Mouse (Mus musculus): ENCODE data around the gene Cdc14b. TPM values are rescaled to one million over a fixed set of nuclear protein-coding genes. Genes with fewer than 3 reads are reported as not detected.
A peak's percentile ranks its signal among the peaks of the same experiment; 100 is the strongest.
"Not testable (repeated sequence)": the region's sequence is repeated elsewhere in the genome, so short reads cannot be mapped to it uniquely, and the experiment has no call there.

The Cdc14b gene
- polyA plus RNA-seq, 1 experiment from 2014 or later = 12.7 TPM

- 56% methylated on average over 4 of the region's 4 CpGs for WGBS
Observed at GRCm38 (mm10) chr13:64268384-64268783, 6.7 kb downstream of the Cdc14b start.

GRCm38 (mm10) chr13:64267151-64267550 is 7.9 kb downstream of the Cdc14b start:
- H3K9ac ChIP-seq = no peak overlapping the region
- no peaks in the 10 kb centered on the region for H3K4me1 ChIP-seq
- H3K4me3 ChIP-seq = no peak overlapping the region
- H3K27me3 ChIP-seq = no peaks in the 10 kb centered on the region
- H3K27ac ChIP-seq = no peak overlapping the region
- ATAC-seq (ENCODE audit: insufficient number of reproducible peaks, low FRiP score, low TSS enrichment, low read depth) = no peak
- H3K4me2 ChIP-seq = no peak overlapping the region
- no peaks in the 10 kb centered on the region for H3K36me3 ChIP-seq
- no peaks in the 10 kb centered on the region for H3K9me3 ChIP-seq
- 23% methylated on average over 9 of the region's 9 CpGs for WGBS

More at GRCm38 (mm10) chr13:64268384-64268783, 6.7 kb downstream of the Cdc14b start:
- Histone ChIP-seq H3K4me1 (no peaks in the 10 kb centered on the region), H3K4me3 (no peak overlapping the region), H3K27me3 (no peaks in the 10 kb centered on the region), H3K4me2 (no peak overlapping the region), H3K36me3 (no peaks in the 10 kb centered on the region), H3K9me3 (no peaks in the 10 kb centered on the region), H3K27ac (no peak overlapping the region), H3K9ac (no peak overlapping the region)
- no peak for ATAC-seq (ENCODE audit: insufficient number of reproducible peaks, low FRiP score, low TSS enrichment, low read depth)

DNA sequence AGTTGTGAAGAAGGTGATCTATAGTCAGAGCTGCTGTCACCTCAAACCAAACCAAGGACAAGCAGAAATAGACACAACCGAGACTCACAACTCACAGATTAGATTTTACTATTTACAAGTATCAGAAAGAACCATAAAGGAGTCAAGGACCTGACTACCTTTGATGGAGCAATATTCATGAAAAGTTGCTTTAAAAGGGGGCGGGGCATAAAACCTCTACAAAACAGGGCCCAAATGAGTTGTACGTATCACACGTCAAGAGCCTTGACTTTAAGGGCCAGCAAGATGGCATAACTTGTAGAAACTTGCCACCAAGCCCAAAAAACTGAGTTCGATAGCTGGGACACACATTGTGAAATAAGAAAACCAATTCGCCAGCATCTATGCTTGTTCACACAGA is 10.5 kb downstream of the Cdc14b start:
- Histone ChIP-seq H3K27ac (no peak overlapping the region), H3K36me3 (no peaks in the 10 kb centered on the region), H3K4me3 (no peak overlapping the region), H3K27me3 (no peaks in the 10 kb centered on the region), H3K9ac (no peak overlapping the region), H3K4me1 (no peaks in the 10 kb centered on the region), H3K9me3 (no peaks in the 10 kb centered on the region), H3K4me2 (no peak overlapping the region)
- 83% methylated on average over 6 of the region's 6 CpGs for WGBS
- no peak for ATAC-seq (ENCODE audit: insufficient number of reproducible peaks, low FRiP score, low TSS enrichment, low read depth)

GRCm38 (mm10) chr13:64259903-64260302 is 15.2 kb downstream of the Cdc14b start:
- Histone ChIP-seq H3K36me3 (no peaks in the 10 kb centered on the region), H3K4me2 (no peak overlapping the region), H3K27ac (no peak overlapping the region), H3K27me3 (no peaks in the 10 kb centered on the region), H3K4me3 (no peak overlapping the region), H3K4me1 (no peaks in the 10 kb centered on the region), H3K9me3 (no peaks in the 10 kb centered on the region), H3K9ac (no peak overlapping the region)
- no peak for ATAC-seq (ENCODE audit: insufficient number of reproducible peaks, low FRiP score, low TSS enrichment, low read depth)
- 87% methylated on average over 7 of the region's 7 CpGs for WGBS

- no peak overlapping the region for H3K27ac ChIP-seq
- no peaks in the 10 kb centered on the region for H3K36me3 ChIP-seq
- no peak overlapping the region for H3K4me3 ChIP-seq
- ATAC-seq (ENCODE audit: insufficient number of reproducible peaks, low FRiP score, low TSS enrichment, low read depth) = no peak
- H3K27me3 ChIP-seq = no peaks in the 10 kb centered on the region
- H3K4me2 ChIP-seq = no peak overlapping the region
- no peaks in the 10 kb centered on the region for H3K4me1 ChIP-seq
- 54% methylated on average over 4 of the region's 4 CpGs for WGBS
- no peaks in the 10 kb centered on the region for H3K9me3 ChIP-seq
- no peak overlapping the region for H3K9ac ChIP-seq
Observed at GRCm38 (mm10) chr13:64258516-64258821, 16.6 kb downstream of the Cdc14b start.

DNA sequence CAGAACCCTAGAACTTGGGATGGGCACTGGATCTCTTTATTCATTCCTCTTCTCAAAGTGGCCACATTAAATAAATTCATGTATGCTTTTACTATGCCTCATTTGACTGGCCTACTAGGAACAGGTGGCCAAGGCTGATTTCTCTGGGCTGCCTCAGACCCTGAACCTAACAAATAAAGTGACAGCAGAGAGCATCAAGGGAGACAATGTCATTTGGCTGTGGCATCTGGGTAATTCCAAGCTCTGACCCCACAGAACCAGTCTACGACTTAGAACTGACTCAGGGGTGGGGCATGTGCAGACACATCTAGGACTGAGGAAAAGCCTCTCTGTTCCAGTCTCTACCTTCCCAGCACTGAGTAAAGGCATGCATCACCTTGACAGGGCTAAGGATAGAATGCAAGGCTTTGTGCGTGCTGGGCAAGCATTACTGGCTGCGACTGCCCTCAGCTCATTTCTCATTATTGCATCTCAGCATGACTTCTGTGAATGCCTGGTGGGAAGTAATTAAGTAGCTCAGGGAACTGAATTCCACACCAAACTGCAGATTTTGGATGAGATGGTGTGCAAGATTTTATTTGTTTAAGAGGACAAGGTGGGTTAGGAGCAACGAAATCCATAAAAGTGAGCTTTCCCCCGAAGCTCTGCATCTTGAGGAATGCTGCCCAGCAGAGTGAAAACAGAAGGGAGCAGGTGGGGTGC is 17.1 kb downstream of the Cdc14b start:
- Histone ChIP-seq H3K27me3 (no peaks in the 10 kb centered on the region), H3K4me2 (no peak overlapping the region), H3K9ac (no peak overlapping the region), H3K27ac (no peak overlapping the region), H3K4me3 (no peak overlapping the region), H3K36me3 (no peaks in the 10 kb centered on the region), H3K4me1 (no peaks in the 10 kb centered on the region), H3K9me3 (no peaks in the 10 kb centered on the region)
- 17% methylated on average over 5 of the region's 5 CpGs for WGBS
- ATAC-seq (ENCODE audit: insufficient number of reproducible peaks, low FRiP score, low TSS enrichment, low read depth) = no peak

- peak; percentile 58; the same call in 1 of the 2 replicates for ATAC-seq (ENCODE audit: insufficient number of reproducible peaks, low FRiP score, low TSS enrichment, low read depth)
- no peaks in the 10 kb centered on the region for H3K36me3 ChIP-seq
- 68% methylated on average over 12 of the region's 12 CpGs for WGBS
- H3K27me3 ChIP-seq = no peaks in the 10 kb centered on the region
- no peak overlapping the region for H3K4me3 ChIP-seq
- no peaks in the 10 kb centered on the region for H3K9me3 ChIP-seq
- H3K27ac ChIP-seq = no peak overlapping the region
- no peak overlapping the region for H3K4me2 ChIP-seq
- no peak overlapping the region for H3K9ac ChIP-seq
- H3K4me1 ChIP-seq = no peaks in the 10 kb centered on the region
Observed at GRCm38 (mm10) chr13:64257010-64257813, 17.9 kb downstream of the Cdc14b start.

- not testable (repeated sequence) for H3K4me3 ChIP-seq; H3K4me1 ChIP-seq; H3K4me2 ChIP-seq; ATAC-seq (ENCODE audit: insufficient number of reproducible peaks, low FRiP score, low TSS enrichment, low read depth); H3K9ac ChIP-seq; H3K27me3 ChIP-seq; H3K27ac ChIP-seq; H3K9me3 ChIP-seq; H3K36me3 ChIP-seq
- 80% methylated on average over 11 of the region's 11 CpGs for WGBS
Observed at GRCm38 (mm10) chr13:64254185-64254584, 20.9 kb downstream of the Cdc14b start.

- no peak for ATAC-seq (ENCODE audit: insufficient number of reproducible peaks, low FRiP score, low TSS enrichment, low read depth)
Observed at GRCm38 (mm10) chr13:64253697-64254096, 21.4 kb downstream of the Cdc14b start.

DNA sequence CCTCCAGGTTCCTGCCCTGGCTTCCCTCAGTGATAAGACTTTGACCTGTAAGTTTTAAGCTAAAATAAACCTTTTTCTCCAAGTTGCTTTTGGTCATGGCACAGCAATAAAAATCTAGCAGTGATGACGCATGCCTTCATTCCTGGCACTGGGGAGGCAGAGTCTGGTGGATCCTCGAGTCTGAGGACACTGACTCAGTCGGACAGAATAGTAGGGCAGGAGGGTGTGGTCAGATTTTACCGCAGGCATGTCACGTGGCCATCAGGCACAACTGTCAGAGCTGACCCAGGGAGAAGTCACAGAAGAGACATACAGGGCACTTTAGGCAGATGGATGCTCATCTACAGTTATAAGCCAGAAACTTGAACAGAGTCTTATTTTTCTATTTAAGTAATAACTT is 22.9 kb downstream of the Cdc14b start:
- Histone ChIP-seq H3K4me1 (no peaks in the 10 kb centered on the region), H3K4me2 (no peak overlapping the region), H3K9ac (no peak overlapping the region), H3K36me3 (no peaks in the 10 kb centered on the region), H3K9me3 (no peaks in the 10 kb centered on the region), H3K27me3 (no peaks in the 10 kb centered on the region), H3K27ac (no peak overlapping the region), H3K4me3 (no peak overlapping the region)
- 70% methylated on average over 5 of the region's 5 CpGs for WGBS
- no peak for ATAC-seq (ENCODE audit: insufficient number of reproducible peaks, low FRiP score, low TSS enrichment, low read depth)

More at GRCm38 (mm10) chr13:64253697-64254096, 21.4 kb downstream of the Cdc14b start:
- Histone ChIP-seq H3K9ac (no peak overlapping the region), H3K9me3 (no peaks in the 10 kb centered on the region), H3K4me1 (no peaks in the 10 kb centered on the region), H3K4me3 (no peak overlapping the region), H3K27ac (no peak overlapping the region), H3K4me2 (no peak overlapping the region), H3K36me3 (no peaks in the 10 kb centered on the region), H3K27me3 (no peaks in the 10 kb centered on the region)

DNA sequence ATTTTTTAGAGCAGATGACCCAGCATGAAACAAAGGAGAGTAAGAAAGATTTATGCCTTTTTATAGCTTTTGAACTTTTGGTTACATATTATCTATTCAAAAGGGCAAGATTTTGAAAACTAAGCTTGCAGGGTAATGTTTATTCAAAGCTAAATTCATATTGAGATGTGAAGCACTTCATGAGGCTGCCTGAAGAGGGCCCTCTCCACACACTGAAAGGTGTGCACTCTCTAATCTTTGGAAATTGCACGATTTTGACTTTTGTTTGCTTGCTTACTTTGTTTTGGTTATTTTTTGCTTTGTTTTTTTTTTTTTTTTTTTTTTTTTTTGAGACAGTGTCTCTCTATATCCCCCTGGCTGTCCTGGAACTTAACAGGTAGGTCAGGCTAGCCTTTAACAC is 24.7 kb downstream of the Cdc14b start:
- H3K36me3 ChIP-seq = no peaks in the 10 kb centered on the region
- no peaks in the 10 kb centered on the region for H3K9me3 ChIP-seq
- no peak overlapping the region for H3K27ac ChIP-seq
- no peak overlapping the region for H3K4me3 ChIP-seq
- H3K4me1 ChIP-seq = no peaks in the 10 kb centered on the region
- ATAC-seq (ENCODE audit: insufficient number of reproducible peaks, low FRiP score, low TSS enrichment, low read depth) = no peak
- H3K9ac ChIP-seq = no peak overlapping the region
- no peak overlapping the region for H3K4me2 ChIP-seq
- H3K27me3 ChIP-seq = no peaks in the 10 kb centered on the region
- WGBS = 31% methylated on average over 1 of the region's 1 CpGs

GRCm38 (mm10) chr13:64248775-64249524 is 26.1 kb downstream of the Cdc14b start:
- H3K4me1 ChIP-seq = no peaks in the 10 kb centered on the region

More at GRCm38 (mm10) chr13:64248775-64249524, 26.1 kb downstream of the Cdc14b start:
- WGBS = 8% methylated on average over 22 of the region's 22 CpGs
- H3K4me2 ChIP-seq = peak overlapping the region; percentile 88
- H3K9me3 ChIP-seq = no peaks in the 10 kb centered on the region
- peak; percentile 72; the same call in 1 of the 2 replicates for ATAC-seq (ENCODE audit: insufficient number of reproducible peaks, low FRiP score, low TSS enrichment, low read depth)
- H3K27me3 ChIP-seq = no peaks in the 10 kb centered on the region
- peak overlapping the region; percentile 55 for H3K4me3 ChIP-seq
- H3K36me3 ChIP-seq = no peaks in the 10 kb centered on the region
- H3K9ac ChIP-seq = peak overlapping the region; percentile 51
- H3K27ac ChIP-seq = peak overlapping the region; percentile 28
